In genomic region chr9:115149011-115149756, GRCm38 (mm10) we compare ENCODE assay signal across 16 mouse cellular contexts.
DNase-seq lines count a peak whose midpoint lies in the region.
"Had no signal": no experiment of that assay in that cellular context is flagged by ENCODE, and none has a peak within 500 bp of the region (broad histone marks: within the 10 kb centered on the region; RNA-seq: fewer than 3 reads in every experiment).

No protein-coding gene starts in this region.

- DNase-seq in adrenal gland, postnatal 14 days, result peak; percentile 28
- DNase-seq in adrenal gland, adult 8-10 months, result no peak
- DNase-seq in 3134 (ENCODE audit: extremely low read depth, insufficient read length, low spot score), result peak; percentile 83
- DNase-seq in NIH3T3 (ENCODE audit: low read depth), result peak; percentile 61
- no peak for DNase-seq in gastrocnemius, adult 8-10 months (ENCODE audit: low spot score in 2 of 2)
- no peak for DNase-seq in kidney, postnatal 14 days
- DNase-seq: adrenal gland, adult 2 months; adrenal gland, postnatal 36 days; cerebellum, adult 18-20 months; cerebellum, adult 9-10 months; cerebellum, postnatal 14 days; gastrocnemius, postnatal 10 days; gastrocnemius, postnatal 36 days; heart, adult 2 months; heart, postnatal 14 days; heart, postnatal 4 days had no signal

Comparison
In these comparisons a context has a peak if more than half of its experiments do, and no peak if none do; other contexts are left out.
1. DNase-seq: peak in adrenal gland, postnatal 14 days (single experiment), 3134 (single experiment) and NIH3T3 (single experiment); none in adrenal gland, adult 8-10 months (single experiment), gastrocnemius, adult 8-10 months (0 of 2) and kidney, postnatal 14 days (single experiment).